Mouse (Mus musculus) lung, adult 2 months (tissue): ENCODE data around the gene Myo16. TPM values are rescaled to one million over a fixed set of nuclear protein-coding genes. Genes with fewer than 3 reads are reported as not detected.

ENCODE experiments used
- DNase-seq: peaks from one replicate; pipeline ENCODE4 v3.0.0; 2022
- H3K4me1 ChIP-seq: fragments of 200-500 bp; 2 replicates; pipeline ENCODE4 v1.6.1; 2011; ENCODE audit warnings: low read length; ENCODE audit not compliant: control insufficient read depth, insufficient read depth
- H3K4me3 ChIP-seq: fragments of 200-500 bp; replicated peaks from 2 replicates; pipeline ENCODE3; 2011; ENCODE audit warnings: low read depth, mild to moderate bottlenecking, control low read depth, low read length; ENCODE audit errors: extremely low read depth
- CTCF ChIP-seq: fragments of 200-500 bp; IDR thresholded peaks from 2 replicates; pipeline ENCODE4 v1.5.1; 2011; ENCODE audit warnings: mild to moderate bottlenecking, low read length, control low read depth; ENCODE audit not compliant: insufficient read depth
- POLR2A ChIP-seq: fragments of 200-500 bp; IDR thresholded peaks from 2 replicates; pipeline ENCODE4 v1.6.1; 2011; ENCODE audit warnings: low read depth, mild to moderate bottlenecking, control low read depth, low read length, borderline replicate concordance; ENCODE audit errors: extremely low read depth
- WGBS: fragments of 180-500 bp; shearing (Covaris S2); methylation state at CpG from one replicate; pipeline ENCODE4 v1.1.7; 2018; 5-methylcytosine and 5-hydroxymethylcytosine counted together
- polyA plus RNA-seq: library from polyadenylated mRNA; depleted of rRNA; stranded (reverse); fragments of >200 nt; gene quantifications from 2 replicates; pipeline ENCODE4 v1.2.3, GENCODE M21; 2012

Gene Myo16
- polyA plus RNA-seq, 1 experiment: 0.26 TPM

DNA sequence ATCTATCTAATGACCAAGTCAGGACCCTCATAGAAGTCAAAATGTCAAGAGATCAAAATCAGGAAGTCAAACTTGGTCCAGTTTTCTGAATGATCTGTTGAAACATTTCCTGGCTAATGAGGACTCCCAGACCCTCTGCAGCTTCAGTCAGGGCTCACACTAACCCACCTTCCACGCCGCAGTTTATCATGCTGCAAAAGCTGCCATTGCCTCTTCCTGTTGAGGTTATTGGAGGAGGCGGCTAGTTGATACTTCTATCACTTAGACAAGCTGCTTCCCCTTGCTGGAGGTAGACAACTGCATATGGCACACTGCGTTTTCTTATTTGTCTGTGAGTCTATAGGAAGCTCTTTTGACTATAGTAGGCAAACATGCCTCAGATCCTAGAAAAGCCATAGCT is 116.4 kb downstream of the Myo16 start:
- Histone ChIP-seq H3K4me3 (no peak overlapping the region), H3K4me1 (no peaks in the 10 kb centered on the region)
- TF ChIP-seq CTCF (no peak), POLR2A (no peak)
- no peak for DNase-seq
- WGBS: 73% methylated on average over 4 of the region's 4 CpGs

DNA sequence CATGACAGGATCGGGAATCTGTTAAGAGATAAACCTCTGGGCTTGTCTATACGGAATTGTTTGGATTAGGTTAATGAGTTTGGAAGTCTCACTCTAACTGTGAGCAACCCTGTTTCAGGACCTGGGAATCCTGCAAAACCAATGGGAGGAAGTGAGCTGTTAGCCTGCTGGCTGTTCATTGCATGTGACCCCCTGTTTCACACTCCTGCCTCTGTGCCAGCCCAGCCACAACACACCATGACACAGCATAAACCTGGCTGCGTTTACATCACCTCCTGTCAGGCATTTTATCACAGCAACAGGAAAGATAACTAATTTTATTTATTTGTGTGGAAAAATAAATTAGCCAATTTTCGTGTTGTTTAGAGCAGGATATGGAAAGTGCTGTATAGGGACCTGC is 138.9 kb downstream of the Myo16 start:
- no peak for TF ChIP-seq POLR2A
- TF ChIP-seq CTCF: no peak
- no peak for DNase-seq
- H3K4me3 ChIP-seq: no peak overlapping the region
- no peaks in the 10 kb centered on the region for H3K4me1 ChIP-seq
- WGBS: 24% methylated on average over 4 of the region's 4 CpGs

GRCm38 (mm10) chr8:10300797-10301196 is 147.1 kb downstream of the Myo16 start:
- Histone ChIP-seq H3K4me1 (no peaks in the 10 kb centered on the region), H3K4me3 (no peak overlapping the region)
- WGBS: 42% methylated on average over 3 of the region's 3 CpGs
- TF ChIP-seq POLR2A: no peak
- DNase-seq: no peak

- no peak for TF ChIP-seq CTCF
- no peak for TF ChIP-seq POLR2A
- H3K4me1 ChIP-seq: no peaks in the 10 kb centered on the region
- no peak for DNase-seq
- WGBS: 71% methylated on average over 4 of the region's 4 CpGs
- H3K4me3 ChIP-seq: no peak overlapping the region
Observed at GRCm38 (mm10) chr8:10303061-10303460, 149.3 kb downstream of the Myo16 start.

GRCm38 (mm10) chr8:10303992-10304391 is 150.3 kb downstream of the Myo16 start:
- Histone ChIP-seq H3K4me1 (no peaks in the 10 kb centered on the region), H3K4me3 (no peak overlapping the region)
- TF ChIP-seq CTCF (no peak), POLR2A (no peak)
- 52% methylated on average over 3 of the region's 3 CpGs for WGBS
- DNase-seq: no peak

GRCm38 (mm10) chr8:10304721-10305120 is 151.0 kb downstream of the Myo16 start:
- H3K4me3 ChIP-seq: no peak overlapping the region
- TF ChIP-seq CTCF (no peak), POLR2A (no peak)
- H3K4me1 ChIP-seq: no peaks in the 10 kb centered on the region
- 70% methylated on average over 1 of the region's 1 CpGs for WGBS
- DNase-seq: no peak

DNA sequence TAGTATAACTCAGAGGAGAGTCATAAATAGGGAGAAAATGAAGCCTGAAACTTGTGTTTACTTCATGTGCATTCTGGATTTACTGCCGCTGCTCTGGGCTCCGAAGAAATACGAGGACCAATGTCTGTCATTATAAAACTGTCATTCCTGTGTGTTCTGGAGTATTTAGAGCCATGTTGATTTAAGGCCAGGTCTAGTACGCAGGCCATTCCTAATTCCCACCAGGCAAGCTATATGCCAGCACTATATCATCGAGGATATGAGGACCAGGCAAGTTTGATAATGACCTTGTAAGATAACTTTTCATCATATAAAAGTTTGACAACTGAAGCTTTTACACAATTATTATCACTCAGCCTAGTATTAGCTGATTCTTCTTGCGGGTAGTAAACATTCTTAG is 153.6 kb downstream of the Myo16 start:
- no peak for TF ChIP-seq CTCF
- no peak for TF ChIP-seq POLR2A
- 63% methylated on average over 6 of the region's 6 CpGs for WGBS
- Histone ChIP-seq H3K4me3 (no peak overlapping the region), H3K4me1 (no peaks in the 10 kb centered on the region)
- DNase-seq: no peak

GRCm38 (mm10) chr8:10307770-10308476 is 154.2 kb downstream of the Myo16 start:
- no peak for TF ChIP-seq POLR2A
- TF ChIP-seq CTCF: no peak
- 48% methylated on average over 12 of the region's 12 CpGs for WGBS
- H3K4me1 ChIP-seq: no peaks in the 10 kb centered on the region
- no peak for DNase-seq
- no peak overlapping the region for H3K4me3 ChIP-seq

GRCm38 (mm10) chr8:10310470-10310869 is 156.8 kb downstream of the Myo16 start:
- no peak overlapping the region for H3K4me3 ChIP-seq
- WGBS: 72% methylated on average over 2 of the region's 2 CpGs
- TF ChIP-seq CTCF: no peak
- DNase-seq: no peak
- no peaks in the 10 kb centered on the region for H3K4me1 ChIP-seq

GRCm38 (mm10) chr8:10312316-10312715 is 158.6 kb downstream of the Myo16 start:
- no peaks in the 10 kb centered on the region for H3K4me1 ChIP-seq
- TF ChIP-seq CTCF: no peak
- TF ChIP-seq POLR2A: no peak
- no peak overlapping the region for H3K4me3 ChIP-seq
- 61% methylated on average over 10 of the region's 10 CpGs for WGBS
- DNase-seq: no peak

DNA sequence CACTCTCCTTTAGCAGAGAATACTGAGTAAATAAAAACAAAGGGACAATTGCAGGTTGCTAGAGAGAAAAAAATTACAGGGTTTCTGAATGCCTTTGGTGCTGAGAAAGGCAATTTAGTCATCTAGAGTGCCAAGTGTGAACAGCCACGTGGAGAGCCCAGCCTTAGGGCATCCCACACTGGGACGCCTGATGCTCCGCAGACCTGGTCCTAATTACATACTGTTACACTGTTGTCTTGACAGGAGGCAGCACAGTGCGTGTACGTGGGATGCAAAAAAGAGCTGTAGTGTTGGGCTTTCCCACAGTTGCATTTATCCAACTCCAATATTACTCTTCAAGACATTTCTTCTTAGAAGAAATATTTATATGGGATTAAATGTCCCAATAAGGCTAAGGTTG is 162.5 kb downstream of the Myo16 start:
- no peak overlapping the region for H3K4me3 ChIP-seq
- WGBS: 74% methylated on average over 5 of the region's 5 CpGs
- no peaks in the 10 kb centered on the region for H3K4me1 ChIP-seq
- no peak for TF ChIP-seq CTCF
- no peak for TF ChIP-seq POLR2A
- DNase-seq: no peak
